Mouse (Mus musculus): ENCODE data around the gene Calcb. TPM values are rescaled to one million over a fixed set of nuclear protein-coding genes. Genes with fewer than 3 reads are reported as not detected.

Calcb gene
- polyA plus RNA-seq, 1 experiment = not detected

DNA sequence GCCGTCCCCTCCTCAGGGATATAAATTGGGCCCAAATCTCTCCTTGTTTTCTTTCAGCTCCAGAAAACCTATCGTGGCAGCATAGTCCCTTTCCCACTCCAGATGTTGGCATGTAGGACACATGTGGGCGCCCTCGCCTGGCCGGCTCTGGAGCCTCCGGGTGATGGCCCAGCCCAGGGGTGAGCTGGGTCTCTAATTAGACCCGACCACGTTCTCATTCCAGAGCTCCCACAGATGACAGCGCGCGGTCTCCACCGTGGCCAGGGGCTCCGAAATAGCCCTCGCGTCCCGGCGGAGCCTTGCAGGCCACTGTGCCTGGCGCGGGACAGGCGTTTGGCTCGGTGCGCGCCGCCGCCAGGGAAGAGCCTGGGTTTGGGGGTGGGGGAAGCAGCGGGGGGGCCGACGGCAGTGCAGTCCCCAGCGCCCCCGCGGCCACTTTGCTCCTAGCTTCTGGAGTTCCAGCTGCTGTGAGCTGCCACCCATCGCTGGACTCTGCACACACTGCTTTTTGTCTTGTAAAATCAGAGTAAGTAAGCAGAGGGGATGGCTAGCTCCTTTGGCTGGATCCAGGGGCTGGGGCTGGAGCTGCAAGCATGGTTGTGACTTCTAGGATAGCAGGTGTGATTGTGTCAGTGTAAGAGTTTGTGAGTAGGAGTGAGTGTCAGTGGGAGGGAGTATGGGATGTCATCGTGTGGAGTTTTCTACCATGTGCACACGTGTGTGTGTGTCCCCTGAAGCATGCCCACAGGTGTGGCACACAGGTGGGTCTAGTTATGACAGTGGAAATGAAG, 27.2 kb downstream of the Calcb start:
- Histone ChIP-seq H3K27me3 (ENCODE audit: control insufficient read depth) (peaks cover 3% of the 10 kb centered on the region; the same call in 1 of the 2 replicates), H3K4me3 (replicated peaks) (no peak overlapping the region), H3K4me1 (ENCODE audit: control insufficient read depth) (no peaks in the 10 kb centered on the region), H3K9me3 (ENCODE audit: control insufficient read depth, low read length) (no peaks in the 10 kb centered on the region), H3K36me3 (ENCODE audit: control insufficient read depth) (no peaks in the 10 kb centered on the region)
- TF ChIP-seq TAL1 (IDR thresholded peaks at IDR 0.05; ENCODE audit: low read length) (no peak), GATA1 (IDR thresholded peaks at IDR 0.05; ENCODE audit: low read length) (no peak)

DNA sequence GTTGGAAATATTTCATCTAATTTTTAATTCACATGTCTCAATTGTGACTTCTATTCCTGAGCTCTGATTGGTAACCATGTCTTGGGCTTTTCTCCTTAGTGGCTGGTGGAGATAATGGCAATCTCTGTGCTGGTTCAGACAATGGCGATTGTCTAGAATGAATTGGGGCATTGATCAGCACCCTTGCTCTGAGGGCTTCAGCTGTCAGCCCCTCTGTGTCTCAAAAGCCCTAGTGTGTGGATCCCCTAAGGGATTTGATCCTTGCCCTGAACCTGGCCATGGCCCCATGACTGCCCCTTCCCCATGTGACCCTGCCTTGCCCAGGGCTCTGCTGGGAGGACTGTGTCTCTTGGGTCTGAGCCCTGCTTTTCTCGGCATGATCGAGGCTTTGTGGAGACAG, 29.2 kb downstream of the Calcb start:
- Histone ChIP-seq H3K4me3 (replicated peaks) (no peak overlapping the region), H3K36me3 (ENCODE audit: control insufficient read depth) (no peaks in the 10 kb centered on the region), H3K9me3 (ENCODE audit: control insufficient read depth, low read length) (no peaks in the 10 kb centered on the region), H3K4me1 (ENCODE audit: control insufficient read depth) (no peaks in the 10 kb centered on the region), H3K27me3 (ENCODE audit: control insufficient read depth) (peaks cover 3% of the 10 kb centered on the region; the same call in 1 of the 2 replicates)
- TF ChIP-seq GATA1 (IDR thresholded peaks at IDR 0.05; ENCODE audit: low read length) (no peak), TAL1 (IDR thresholded peaks at IDR 0.05; ENCODE audit: low read length) (no peak)

DNA sequence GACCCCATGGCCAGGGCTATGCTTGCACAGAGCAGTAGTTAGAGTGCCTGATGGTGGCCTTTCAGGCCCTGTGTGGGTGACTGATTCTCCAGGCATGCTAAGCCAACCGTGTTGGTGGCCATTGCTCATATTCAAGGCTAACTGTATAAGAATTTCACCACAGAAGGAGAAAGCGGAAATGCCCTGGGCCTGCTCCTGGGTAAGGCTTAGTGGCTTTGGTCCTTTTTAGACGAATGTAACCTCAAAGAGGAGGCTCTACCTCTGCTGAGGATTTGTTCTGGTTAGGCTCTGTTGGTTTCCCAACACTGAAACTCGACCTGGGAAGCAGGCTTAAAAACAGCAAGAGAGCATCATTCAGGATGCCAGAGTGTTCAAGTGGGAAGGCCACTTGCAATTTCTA, 29.8 kb downstream of the Calcb start:
- no peak for TF ChIP-seq TAL1 (IDR thresholded peaks at IDR 0.05; ENCODE audit: low read length)
- no peak for TF ChIP-seq GATA1 (IDR thresholded peaks at IDR 0.05; ENCODE audit: low read length)
- Histone ChIP-seq H3K36me3 (ENCODE audit: control insufficient read depth) (no peaks in the 10 kb centered on the region), H3K4me3 (replicated peaks) (no peak overlapping the region), H3K9me3 (ENCODE audit: control insufficient read depth, low read length) (no peaks in the 10 kb centered on the region), H3K27me3 (ENCODE audit: control insufficient read depth) (peaks cover 3% of the 10 kb centered on the region; the same call in 1 of the 2 replicates), H3K4me1 (ENCODE audit: control insufficient read depth) (no peaks in the 10 kb centered on the region)

DNA sequence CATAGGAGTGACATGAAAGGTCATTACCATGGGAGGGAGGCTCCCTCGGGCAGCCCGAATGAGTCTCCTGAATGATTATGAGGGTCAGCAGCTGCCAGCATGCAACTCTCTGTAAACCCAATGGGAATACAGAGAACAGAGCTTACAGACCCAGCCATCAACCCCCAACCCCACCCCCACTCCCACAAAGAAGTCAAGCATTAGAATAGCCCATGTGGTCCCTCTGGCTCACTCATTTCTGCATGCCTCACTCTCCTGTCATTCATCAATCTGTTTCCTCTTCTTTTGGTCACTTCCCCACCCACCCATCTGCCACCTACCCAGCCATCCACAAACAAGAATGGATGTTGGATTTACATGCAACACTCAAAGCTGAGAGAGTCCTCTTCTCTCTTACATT, 35.0 kb downstream of the Calcb start:
- H3K4me3 ChIP-seq (replicated peaks) = no peak overlapping the region
- TF ChIP-seq GATA1 (IDR thresholded peaks at IDR 0.05; ENCODE audit: low read length) (no peak), TAL1 (IDR thresholded peaks at IDR 0.05; ENCODE audit: low read length) (no peak)
- H3K27me3 ChIP-seq (ENCODE audit: control insufficient read depth) = no peaks in the 10 kb centered on the region
- H3K9me3 ChIP-seq (ENCODE audit: control insufficient read depth, low read length) = no peaks in the 10 kb centered on the region
- no peaks in the 10 kb centered on the region for H3K36me3 ChIP-seq (ENCODE audit: control insufficient read depth)
- no peaks in the 10 kb centered on the region for H3K4me1 ChIP-seq (ENCODE audit: control insufficient read depth)

DNA sequence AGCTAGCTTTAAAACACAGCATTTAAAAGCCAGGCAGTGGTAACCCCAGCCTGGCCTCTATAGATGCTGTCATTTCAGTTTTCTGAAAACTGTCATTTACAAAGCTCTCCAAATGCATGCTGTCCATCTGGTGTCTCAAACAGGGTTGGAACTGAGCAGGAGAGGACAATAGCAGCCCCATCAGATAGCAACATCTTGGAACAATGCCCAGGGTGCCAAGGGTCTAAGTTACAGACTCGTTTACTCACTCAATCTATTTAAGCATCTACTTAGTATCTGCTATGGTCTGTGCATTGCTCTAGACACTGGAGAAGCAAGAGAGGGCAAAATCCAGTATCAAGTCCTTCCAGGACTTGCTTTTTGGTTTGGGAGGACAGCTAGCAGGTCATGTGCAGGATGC, 35.8 kb downstream of the Calcb start:
- TF ChIP-seq GATA1 (IDR thresholded peaks at IDR 0.05; ENCODE audit: low read length) (no peak), TAL1 (IDR thresholded peaks at IDR 0.05; ENCODE audit: low read length) (no peak)
- no peaks in the 10 kb centered on the region for H3K4me1 ChIP-seq (ENCODE audit: control insufficient read depth)
- no peaks in the 10 kb centered on the region for H3K9me3 ChIP-seq (ENCODE audit: control insufficient read depth, low read length)
- H3K27me3 ChIP-seq (ENCODE audit: control insufficient read depth) = no peaks in the 10 kb centered on the region
- no peak overlapping the region for H3K4me3 ChIP-seq (replicated peaks)
- H3K36me3 ChIP-seq (ENCODE audit: control insufficient read depth) = no peaks in the 10 kb centered on the region

DNA sequence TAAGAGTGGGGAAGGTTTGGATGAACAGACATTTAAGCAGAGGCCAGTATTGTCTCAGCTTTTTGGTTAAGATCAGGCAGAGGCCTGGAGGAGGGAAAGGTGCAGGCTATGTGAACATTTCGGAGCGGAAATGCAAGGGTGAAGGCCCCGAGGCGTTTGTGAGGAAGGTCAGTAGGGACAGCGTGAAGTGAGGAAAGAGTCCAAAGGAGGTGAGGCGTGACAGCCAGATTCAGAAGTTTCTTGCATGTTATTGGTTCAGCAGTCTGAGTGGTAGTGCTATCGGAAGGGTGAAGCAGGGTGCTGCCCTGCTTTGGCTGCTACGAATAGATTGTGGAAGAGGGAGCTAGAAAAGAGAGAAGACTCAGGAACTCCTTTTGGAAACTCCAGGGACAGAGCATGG, 36.2 kb downstream of the Calcb start:
- TF ChIP-seq GATA1 (IDR thresholded peaks at IDR 0.05; ENCODE audit: low read length) = no peak
- no peak for TF ChIP-seq TAL1 (IDR thresholded peaks at IDR 0.05; ENCODE audit: low read length)
- Histone ChIP-seq H3K4me3 (replicated peaks) (no peak overlapping the region), H3K4me1 (ENCODE audit: control insufficient read depth) (no peaks in the 10 kb centered on the region), H3K36me3 (ENCODE audit: control insufficient read depth) (no peaks in the 10 kb centered on the region), H3K27me3 (ENCODE audit: control insufficient read depth) (no peaks in the 10 kb centered on the region), H3K9me3 (ENCODE audit: control insufficient read depth, low read length) (no peaks in the 10 kb centered on the region)

DNA sequence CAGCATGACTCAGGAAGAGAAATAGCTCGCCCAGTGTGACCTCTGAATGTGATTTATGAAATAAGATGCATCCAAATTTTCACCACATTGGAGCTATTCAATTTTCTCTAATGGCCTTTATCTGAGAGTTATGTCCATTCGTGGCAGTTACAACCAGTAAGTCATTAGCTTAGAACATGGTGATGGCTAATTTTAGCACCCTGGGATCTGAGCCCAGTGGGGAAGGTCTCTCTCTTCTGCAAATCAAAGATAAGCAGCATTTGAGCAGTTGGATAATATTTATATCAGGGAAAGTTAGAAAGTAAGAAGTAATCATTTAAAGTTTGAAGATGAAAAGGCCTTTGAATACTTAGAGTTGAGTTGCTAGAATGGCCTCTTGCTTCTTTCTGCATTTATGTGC, 44.2 kb downstream of the Calcb start:
- H3K4me1 ChIP-seq (ENCODE audit: control insufficient read depth) = no peaks in the 10 kb centered on the region
- H3K36me3 ChIP-seq (ENCODE audit: control insufficient read depth) = no peaks in the 10 kb centered on the region
- TF ChIP-seq TAL1 (IDR thresholded peaks at IDR 0.05; ENCODE audit: low read length) = no peak
- TF ChIP-seq GATA1 (IDR thresholded peaks at IDR 0.05; ENCODE audit: low read length) = no peak
- no peaks in the 10 kb centered on the region for H3K9me3 ChIP-seq (ENCODE audit: control insufficient read depth, low read length)
- no peaks in the 10 kb centered on the region for H3K27me3 ChIP-seq (ENCODE audit: control insufficient read depth)
- no peak overlapping the region for H3K4me3 ChIP-seq (replicated peaks)

DNA sequence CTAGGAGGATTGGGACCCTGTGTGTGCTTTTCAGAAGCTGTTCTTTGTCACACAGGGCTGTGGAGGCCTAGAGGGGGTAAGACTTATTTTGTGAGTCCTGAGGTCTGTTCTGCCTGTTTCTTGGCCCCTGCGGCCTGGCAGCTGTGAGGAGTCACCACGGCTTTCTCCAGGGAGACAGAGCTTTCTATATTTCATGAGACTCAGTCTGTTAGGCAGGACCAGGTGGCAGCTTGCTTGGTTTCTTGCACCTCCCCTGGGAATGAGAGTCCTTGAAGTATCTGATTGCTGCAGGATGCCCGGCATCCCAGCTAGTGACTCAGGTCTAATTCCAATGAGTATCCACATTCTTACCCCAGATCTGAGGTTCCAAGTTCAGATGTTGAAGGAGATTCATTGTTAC, 46.8 kb downstream of the Calcb start:
- H3K9me3 ChIP-seq (ENCODE audit: control insufficient read depth, low read length) = no peaks in the 10 kb centered on the region
- no peak overlapping the region for H3K4me3 ChIP-seq (replicated peaks)
- no peaks in the 10 kb centered on the region for H3K36me3 ChIP-seq (ENCODE audit: control insufficient read depth)
- H3K27me3 ChIP-seq (ENCODE audit: control insufficient read depth) = no peaks in the 10 kb centered on the region
- TF ChIP-seq TAL1 (IDR thresholded peaks at IDR 0.05; ENCODE audit: low read length) (no peak), GATA1 (IDR thresholded peaks at IDR 0.05; ENCODE audit: low read length) (no peak)
- H3K4me1 ChIP-seq (ENCODE audit: control insufficient read depth) = no peaks in the 10 kb centered on the region

DNA sequence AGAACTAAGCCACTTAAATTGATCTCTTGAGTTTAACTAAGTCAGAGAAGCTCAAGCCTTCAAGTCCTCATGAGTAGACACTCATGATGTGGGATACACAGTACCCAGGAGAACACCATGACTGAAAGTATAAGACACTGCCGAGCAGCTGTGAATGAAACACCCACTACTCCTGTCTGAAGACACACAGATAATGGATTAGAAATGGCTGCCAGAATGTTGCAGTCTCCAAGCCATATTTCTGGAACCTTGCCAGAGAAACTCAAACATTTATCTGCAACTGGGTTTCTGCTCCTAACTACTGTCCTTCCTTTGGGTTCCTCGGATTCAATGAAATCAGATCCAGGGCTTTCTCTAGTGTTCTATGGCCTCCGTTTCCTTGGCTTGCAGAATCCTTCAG, 48.1 kb downstream of the Calcb start:
- no peak for TF ChIP-seq GATA1 (IDR thresholded peaks at IDR 0.05; ENCODE audit: low read length)
- TF ChIP-seq TAL1 (IDR thresholded peaks at IDR 0.05; ENCODE audit: low read length) = no peak
- no peaks in the 10 kb centered on the region for H3K9me3 ChIP-seq (ENCODE audit: control insufficient read depth, low read length)
- H3K27me3 ChIP-seq (ENCODE audit: control insufficient read depth) = no peaks in the 10 kb centered on the region
- H3K4me1 ChIP-seq (ENCODE audit: control insufficient read depth) = no peaks in the 10 kb centered on the region
- no peaks in the 10 kb centered on the region for H3K36me3 ChIP-seq (ENCODE audit: control insufficient read depth)
- H3K4me3 ChIP-seq (replicated peaks) = no peak overlapping the region

DNA sequence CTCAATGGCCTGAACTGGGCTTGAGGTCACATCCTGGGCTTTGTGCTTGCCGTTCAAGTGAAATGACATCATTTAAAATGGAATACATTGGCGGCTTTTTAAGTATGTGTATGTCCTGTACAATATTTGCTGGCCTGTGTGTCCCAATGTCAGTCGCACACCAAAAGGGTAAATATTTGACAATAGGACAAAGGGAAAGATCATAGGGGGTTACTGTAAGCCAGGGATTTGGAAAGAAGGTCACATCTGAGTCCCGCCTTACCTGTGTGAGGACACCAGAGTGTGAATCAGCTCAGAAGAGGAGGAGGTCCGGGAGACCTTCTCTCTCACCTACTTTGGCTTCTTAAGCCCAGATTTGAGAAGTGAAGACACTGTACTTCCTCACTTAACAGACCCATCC, 50.1 kb downstream of the Calcb start:
- TF ChIP-seq TAL1 (IDR thresholded peaks at IDR 0.05; ENCODE audit: low read length) (no peak), GATA1 (IDR thresholded peaks at IDR 0.05; ENCODE audit: low read length) (no peak)
- Histone ChIP-seq H3K4me1 (ENCODE audit: control insufficient read depth) (no peaks in the 10 kb centered on the region), H3K9me3 (ENCODE audit: control insufficient read depth, low read length) (no peaks in the 10 kb centered on the region), H3K4me3 (replicated peaks) (peak overlapping the region; percentile 40), H3K27me3 (ENCODE audit: control insufficient read depth) (no peaks in the 10 kb centered on the region), H3K36me3 (ENCODE audit: control insufficient read depth) (no peaks in the 10 kb centered on the region)

Measured in erythroblast, embryonic 14.5 days (primary cell).